Mouse (Mus musculus) MEL (cell line): ENCODE results near the gene Ntan1.

ENCODE experiments used
- BHLHE40 ChIP-seq: IDR thresholded peaks from 2 replicates; pipeline ENCODE4 v1.6.1; 2012; ENCODE audit warnings: low read depth, mild to moderate bottlenecking, inconsistent platforms, low read length, improper control_type of control experiment, borderline replicate concordance
- CTCF ChIP-seq, 3 experiments: IDR thresholded peaks in 2 of 3; conservative IDR thresholded peaks in 1 of 3; 2 replicates each; pipeline ENCODE4 v1.5.1; 2011 to 2012; ENCODE audit warnings: low read length in 3 of 3, low read depth in 2 of 3, mild to moderate bottlenecking in 2 of 3, improper control_type of control experiment in 1 of 3, inconsistent platforms in 1 of 3, mixed read lengths in 1 of 3, moderate library complexity in 1 of 3; ENCODE audit not compliant: control insufficient read depth in 1 of 3, insufficient read depth in 1 of 3, poor library complexity in 1 of 3, severe bottlenecking in 1 of 3
- E2F4 ChIP-seq: IDR thresholded peaks from 2 replicates; pipeline ENCODE4 v1.6.1; 2011; ENCODE audit warnings: low read depth, low read length, improper control_type of control experiment, borderline replicate concordance
- GATA1 ChIP-seq: IDR thresholded peaks from 2 replicates; pipeline ENCODE4 v1.6.1; 2011; ENCODE audit warnings: low read depth, low read length, improper control_type of control experiment
- POLR2A ChIP-seq, 2 experiments: IDR thresholded peaks; 2 replicates each; pipeline ENCODE4 v1.6.1; 2011 to 2012; ENCODE audit warnings: low read length in 2 of 2, mild to moderate bottlenecking in 2 of 2, control low read depth in 1 of 2, improper control_type of control experiment in 1 of 2, low read depth in 1 of 2, moderate library complexity in 1 of 2; ENCODE audit not compliant: control insufficient read depth in 1 of 2, insufficient read depth in 1 of 2, poor library complexity in 1 of 2
- USF2 ChIP-seq, 2 experiments: IDR thresholded peaks; 2 replicates each; pipeline ENCODE4 v1.6.1; 2011 to 2012; ENCODE audit warnings: improper control_type of control experiment in 2 of 2, low read length in 2 of 2, borderline replicate concordance in 1 of 2, inconsistent platforms in 1 of 2, low read depth in 1 of 2, mild to moderate bottlenecking in 1 of 2; ENCODE audit not compliant: insufficient read depth in 1 of 2
- ZMIZ1 ChIP-seq: IDR thresholded peaks from 2 replicates; pipeline ENCODE4 v1.6.1; 2012; ENCODE audit warnings: low read depth, mild to moderate bottlenecking, inconsistent platforms, low read length, improper control_type of control experiment, moderate library complexity

GRCm38 (mm10) chr16:13840056-13840455 is 21.4 kb downstream of the Ntan1 start:
- TF ChIP-seq BHLHE40 = no peak
- TF ChIP-seq USF2 (IDR thresholded peaks at IDR 0.05; ENCODE audit: borderline replicate concordance in 1 of 2, insufficient read depth in 1 of 2, low read depth in 1 of 2, low read length in 2 of 2) = no peak
- no peak for TF ChIP-seq CTCF (IDR thresholded peaks at IDR 0.05 in 2 of 3, conservative IDR thresholded peaks at IDR 0.05 in 1 of 3; ENCODE audit: control insufficient read depth in 1 of 3, insufficient read depth in 1 of 3, low read depth in 2 of 3, low read length in 3 of 3, poor library complexity in 1 of 3, severe bottlenecking in 1 of 3)
- no peak for TF ChIP-seq E2F4
- no peak for TF ChIP-seq POLR2A (IDR thresholded peaks at IDR 0.05; ENCODE audit: control insufficient read depth in 1 of 2, insufficient read depth in 1 of 2, low read depth in 1 of 2, low read length in 2 of 2, poor library complexity in 1 of 2)
- no peak for TF ChIP-seq GATA1
- TF ChIP-seq ZMIZ1 = no peak
